Mouse (Mus musculus): Measurements from ENCODE around the gene AI854703.

GRCm38 (mm10) chr6:48681472-48682090 lies 55.0 kb downstream of the AI854703 start:
- TF ChIP-seq CTCF (IDR thresholded peaks at IDR 0.05; ENCODE audit: control insufficient read depth, insufficient read depth, insufficient replicate concordance, low read depth, low read length) (no peak), POLR2A (IDR thresholded peaks at IDR 0.05; ENCODE audit: control insufficient read depth, low read depth, low read length) (no peak)
